Mouse (Mus musculus) adrenal gland, adult 10 weeks (tissue): ENCODE results near the gene Sash3. TPM values are rescaled to one million over a fixed set of nuclear protein-coding genes. Genes with fewer than 3 reads are reported as not detected.

ENCODE experiments used
- polyA plus RNA-seq: library from polyadenylated mRNA; stranded (reverse); fragments of 350-450 nt; fragmentation: Illumina TruSeq; extraction: RNeasy Lipid Tissue Mini Kit (QIAGEN cat#74804); gene quantifications from one replicate; pipeline ENCODE4 v1.2.3, GENCODE M21; 2014; ENCODE audit warnings: low read depth, low replicate concordance

Gene Sash3
- 0.47 TPM for polyA plus RNA-seq

GRCm38 (mm10) chrX:48146262-48146661, at the start of gene Sash3:
Sash3 (plus strand) TSS chrX:48146436.

GRCm38 (mm10) chrX:48108394-48109315, 37.6 kb upstream of the Sash3 start, which contains the start of gene Xpnpep2:
Xpnpep2 (plus strand) TSS chrX:48108725.

GRCm38 (mm10) chrX:48208519-48209185, 62.4 kb downstream of the Sash3 start, which contains the start of gene Zdhhc9:
Zdhhc9 (minus strand) TSS chrX:48208878.

Other genes starting within 250 kb of the Sash3 start
- 143 TPM for gene Ocrl, start 234.0 kb upstream of the Sash3 start, polyA plus RNA-seq
- gene Apln, start 111.6 kb upstream of the Sash3 start, polyA plus RNA-seq, result 4.3 TPM
- 0.41 TPM for gene Xpnpep2, start 37.7 kb upstream of the Sash3 start, polyA plus RNA-seq
- 18.5 TPM for gene Zdhhc9, start 62.4 kb downstream of the Sash3 start, polyA plus RNA-seq
- 17.3 TPM for gene Utp14a, start 110.4 kb downstream of the Sash3 start, polyA plus RNA-seq
- 1.2 TPM for gene Bcorl1, start 194.9 kb downstream of the Sash3 start, polyA plus RNA-seq